19 mouse cellular contexts compared by ENCODE assay signal in genomic region chr5:134323311-134323710, GRCm38 (mm10). TPM values are rescaled to one million over a fixed set of nuclear protein-coding genes. Genes with fewer than 3 reads are reported as not detected.
A peak's percentile ranks its signal among the peaks of the same experiment; 100 is the strongest.
DNase-seq lines count a peak whose midpoint lies in the region; ATAC-seq and TF ChIP-seq lines count a peak whose summit lies in the region.
"Had no signal": no experiment of that assay in that cellular context is flagged by ENCODE, and none has a peak within 500 bp of the region (broad histone marks: within the 10 kb centered on the region; RNA-seq: fewer than 3 reads in every experiment).

No protein-coding gene starts in this region.

- no peak for ATAC-seq in lung, embryonic 15.5 days (ENCODE audit: borderline replicate concordance, extremely low read depth, low FRiP score, low TSS enrichment)
- peak; percentile 71 for ATAC-seq in inflammation-experienced regulatory T-cells, adult 6 months
- ATAC-seq: forebrain, embryonic 16.5 days had no signal

- H3K9me3 ChIP-seq in lung, embryonic 15.5 days: no peaks in the 10 kb centered on the region
- no peaks in the 10 kb centered on the region for H3K9me3 ChIP-seq in ES-E14 (ENCODE audit: control insufficient read depth, insufficient read depth, low read depth, low read length)
- H3K9me3 ChIP-seq: embryonic facial prominence, embryonic 13.5 days; hindbrain, embryonic 10.5 days; kidney, embryonic 15.5 days; midbrain, embryonic 10.5 days; neural tube, embryonic 13.5 days had no signal

- no peaks in the 10 kb centered on the region for H3K36me3 ChIP-seq in lung, embryonic 15.5 days
- no peaks in the 10 kb centered on the region for H3K36me3 ChIP-seq in ES-E14 (ENCODE audit: control insufficient read depth, insufficient read depth, low read length, poor library complexity, severe bottlenecking)
- H3K36me3 ChIP-seq: embryonic facial prominence, embryonic 13.5 days; hindbrain, embryonic 10.5 days; kidney, embryonic 15.5 days; midbrain, embryonic 10.5 days; neural tube, embryonic 13.5 days had no signal

- no peak for DNase-seq in lung, postnatal 10 days
- DNase-seq in ES-E14 (ENCODE audit: low read depth, low spot score): no peak
- DNase-seq in thymus, postnatal 25 days: peak; percentile 54
- no peak for DNase-seq in adrenal gland, adult 8-10 months
- DNase-seq in left cerebral cortex, adult 8-10 months (ENCODE audit: low spot score in 2 of 2): no peak
- DNase-seq in kidney, adult 9 months: no peak
- DNase-seq: adrenal gland, postnatal 36 days; cerebellum, adult 8-10 months; gastrocnemius, adult 2 months; heart, adult 2 months had no signal

- no peak overlapping the region for H3K4me3 ChIP-seq in lung, embryonic 15.5 days
- no peak overlapping the region for H3K4me3 ChIP-seq in ES-E14 (ENCODE audit: insufficient read depth in 1 of 2, low read depth in 1 of 2, low read length in 2 of 2, poor library complexity in 1 of 2, severe bottlenecking in 1 of 2)
- H3K4me3 ChIP-seq: embryonic facial prominence, embryonic 13.5 days; gastrocnemius, adult 2 months; heart, adult 2 months; hindbrain, embryonic 10.5 days; kidney, embryonic 15.5 days; layer of hippocampus, adult 2 months; midbrain, embryonic 10.5 days; neural tube, embryonic 13.5 days had no signal

- no peak overlapping the region for H3K4me2 ChIP-seq in lung, embryonic 15.5 days
- H3K4me2 ChIP-seq: embryonic facial prominence, embryonic 13.5 days; kidney, embryonic 15.5 days; neural tube, embryonic 13.5 days had no signal

- H3K9ac ChIP-seq in lung, embryonic 15.5 days: no peak overlapping the region
- H3K9ac ChIP-seq in ES-E14 (ENCODE audit: insufficient read depth, low read depth, low read length, poor library complexity, severe bottlenecking): no peak overlapping the region
- H3K9ac ChIP-seq: embryonic facial prominence, embryonic 13.5 days; kidney, embryonic 15.5 days; neural tube, embryonic 13.5 days had no signal

- peak overlapping the region; percentile 2; the same call in 1 of the 2 replicates for H3K27ac ChIP-seq in lung, embryonic 15.5 days
- H3K27ac ChIP-seq in ES-E14 (ENCODE audit: insufficient read depth, low read depth, low read length, poor library complexity, severe bottlenecking): no peak overlapping the region; the same call in 1 of the 2 replicates
- H3K27ac ChIP-seq: gastrocnemius, adult 2 months; heart, adult 2 months; hindbrain, embryonic 10.5 days; layer of hippocampus, adult 2 months; midbrain, embryonic 10.5 days; neural tube, embryonic 13.5 days had no signal

- peaks cover 23% of the 10 kb centered on the region for H3K4me1 ChIP-seq in lung, embryonic 15.5 days
- H3K4me1 ChIP-seq in ES-E14 (ENCODE audit: control insufficient read depth in 2 of 2, insufficient read depth in 2 of 2, low read length in 2 of 2, poor library complexity in 1 of 2): peaks cover 2 to 14% of the 10 kb centered on the region in 2 experiments
- H3K4me1 ChIP-seq: neural tube, embryonic 13.5 days had no signal

- 77% methylated on average over 13 of the region's 13 CpGs for WGBS in lung, embryonic 15.5 days

- H3K27me3 ChIP-seq in lung, embryonic 15.5 days: no peaks in the 10 kb centered on the region
- H3K27me3 ChIP-seq: embryonic facial prominence, embryonic 13.5 days; kidney, embryonic 15.5 days; neural tube, embryonic 13.5 days had no signal

- in situ Hi-C loops in ES-E14 (cut with MboI; ENCODE audit: low sequenced_read_pairs in 2 of 2, unreplicated experiment in 2 of 2): no loop called here

TF ChIP-seq in ES-E14, 5 proteins besides CTCF, POLR2A, EP300 and RAD21:
- TF ChIP-seq CHD2 (IDR thresholded peaks at IDR 0.05; ENCODE audit: low read depth, low read length): no peak
- TF ChIP-seq ZNF384 (IDR thresholded peaks at IDR 0.05; ENCODE audit: low read depth, low read length): 0 out of 2 replicates have a peak, but pooled peaks have one; percentile 38

RNA-seq across cellular contexts. Expression of gene Gtf2i, which starts 8.8 kb away (rescaled TPM):
- polyA plus RNA-seq in lung, embryonic 15.5 days (2015; fragmentation: Nextera tagmentation; extraction: Ambion mirVana): 160 and 168 TPM in 2 replicates
- 64.3 and 81.0 TPM in 2 replicates for total RNA-seq in ES-E14 (2012; rRNA removed)
- 10 to 100 TPM; 91.5 to 97.5 (median 94.5) TPM for polyA plus RNA-seq in inflammation-experienced regulatory T-cells, adult 6 months (2017; shearing (Covaris generic))
- 100 to 1,000 TPM; 215 to 303 (median 258) TPM for total RNA-seq in adrenal gland, adult 8-10 months (2022)
- 100 to 1,000 TPM; 193 to 217 (median 197) TPM for total RNA-seq in left cerebral cortex, adult 8-10 months (2022)
